Mouse (Mus musculus) urinary bladder, adult 2 months (tissue): ENCODE data around the gene Zfp978. TPM values are rescaled to one million over a fixed set of nuclear protein-coding genes. Genes with fewer than 3 reads are reported as not detected.
"Not testable (repeated sequence)": the region's sequence is repeated elsewhere in the genome, so short reads cannot be mapped to it uniquely, and the experiment has no call there.

ENCODE experiments used
- DNase-seq: peaks from one replicate; pipeline ENCODE4 v3.0.0; 2022; ENCODE audit warnings: low spot score
- polyA plus RNA-seq: library from polyadenylated mRNA; depleted of rRNA; stranded (reverse); fragments of >200 nt; gene quantifications from 2 replicates; pipeline ENCODE4 v1.2.3, GENCODE M21; 2012

The Zfp978 gene
- polyA plus RNA-seq, 1 experiment = not detected

DNA sequence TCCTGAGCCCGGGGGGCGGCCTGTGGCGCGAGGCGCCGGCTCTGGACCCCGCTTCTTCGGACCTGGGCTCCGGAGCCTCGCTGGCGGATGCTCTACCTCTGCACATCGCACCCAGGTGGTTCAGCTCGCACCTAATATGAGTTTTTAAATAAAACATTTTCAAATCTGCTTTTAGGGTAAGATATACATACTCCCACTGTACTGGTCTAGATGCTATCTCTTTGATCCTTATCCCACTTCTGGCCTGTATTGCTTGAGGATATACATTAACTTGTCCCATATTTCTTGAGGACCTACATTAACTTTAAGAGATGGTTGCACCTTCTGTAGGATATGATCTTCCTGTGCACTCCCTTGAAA is 46.3 kb downstream of the Zfp978 start:
- no peak for DNase-seq

DNA sequence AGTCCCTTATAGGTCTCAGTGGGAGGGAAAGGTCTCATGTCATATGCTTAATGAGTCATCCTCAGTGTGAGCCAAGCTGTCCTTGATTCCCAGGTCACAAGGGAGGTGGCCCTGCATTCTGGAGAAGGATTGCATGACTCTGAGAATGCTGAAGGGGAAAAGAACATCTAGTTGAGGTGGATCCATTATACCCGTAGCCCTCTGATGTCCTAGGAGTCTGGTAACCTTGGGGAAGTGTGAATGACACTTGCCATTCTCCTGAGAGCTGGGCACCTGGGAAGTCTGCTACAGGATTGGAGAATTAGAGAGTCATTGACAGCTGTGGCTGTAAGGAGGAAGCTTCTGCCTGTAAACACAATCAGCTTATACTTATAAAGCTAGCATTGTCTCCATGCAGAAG is 55.3 kb downstream of the Zfp978 start:
- DNase-seq = not testable (repeated sequence)

DNA sequence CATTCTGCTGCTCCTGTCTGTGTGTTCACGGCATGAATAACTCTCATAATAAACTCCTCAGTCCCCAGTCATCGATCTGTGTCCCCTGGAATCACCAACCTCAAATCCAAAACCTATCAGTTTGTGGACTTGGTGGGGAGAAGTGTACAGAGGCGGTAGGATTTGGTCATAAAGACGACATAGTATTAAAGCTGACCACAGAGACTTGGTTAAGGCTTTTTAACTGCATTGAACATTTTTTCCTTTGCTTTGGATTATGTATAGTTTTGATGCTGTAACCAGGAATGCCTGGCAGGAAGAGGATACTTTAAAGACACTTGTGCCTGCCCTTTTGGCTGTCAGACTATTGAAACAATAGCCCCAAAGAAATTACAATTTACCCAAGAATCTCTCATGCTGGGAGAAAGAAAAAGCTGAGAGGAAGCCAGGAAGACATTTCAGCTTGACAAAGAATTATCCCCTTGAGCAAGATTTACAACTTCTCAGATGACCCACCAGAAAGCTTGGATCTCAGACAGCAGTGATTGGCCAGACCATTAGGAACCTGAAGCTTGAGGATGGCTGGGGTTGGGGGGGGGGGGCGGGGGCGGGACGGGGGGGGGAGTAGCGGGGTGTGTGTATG is 56.2 kb downstream of the Zfp978 start:
- DNase-seq = no peak

DNA sequence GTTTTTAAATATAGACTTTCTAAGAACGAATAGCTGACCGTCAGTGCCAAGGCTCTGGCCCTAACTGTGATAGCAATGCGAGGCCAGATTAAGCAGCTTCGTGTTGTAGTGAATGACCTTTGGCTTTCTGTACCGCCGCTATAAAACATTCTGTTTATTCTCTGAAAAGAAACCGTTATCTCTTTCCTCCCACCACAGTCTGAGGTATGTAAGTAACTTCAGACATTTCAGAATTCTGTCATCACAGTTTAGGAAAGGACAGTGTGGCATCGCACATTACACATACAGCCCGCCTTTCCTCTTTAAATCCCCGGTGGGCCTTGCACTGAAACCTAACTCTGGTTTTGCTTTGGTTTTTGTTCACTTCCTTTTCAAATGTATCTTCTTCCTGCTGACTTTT is 56.8 kb downstream of the Zfp978 start:
- DNase-seq = no peak

- not testable (repeated sequence) for DNase-seq
Observed at GRCm38 (mm10) chr4:147418333-147418732, 57.2 kb downstream of the Zfp978 start.

GRCm38 (mm10) chr4:147419190-147419589 is 58.1 kb downstream of the Zfp978 start:
- not testable (repeated sequence) for DNase-seq

- not testable (repeated sequence) for DNase-seq
Observed at GRCm38 (mm10) chr4:147419756-147420590, 58.9 kb downstream of the Zfp978 start.

DNA sequence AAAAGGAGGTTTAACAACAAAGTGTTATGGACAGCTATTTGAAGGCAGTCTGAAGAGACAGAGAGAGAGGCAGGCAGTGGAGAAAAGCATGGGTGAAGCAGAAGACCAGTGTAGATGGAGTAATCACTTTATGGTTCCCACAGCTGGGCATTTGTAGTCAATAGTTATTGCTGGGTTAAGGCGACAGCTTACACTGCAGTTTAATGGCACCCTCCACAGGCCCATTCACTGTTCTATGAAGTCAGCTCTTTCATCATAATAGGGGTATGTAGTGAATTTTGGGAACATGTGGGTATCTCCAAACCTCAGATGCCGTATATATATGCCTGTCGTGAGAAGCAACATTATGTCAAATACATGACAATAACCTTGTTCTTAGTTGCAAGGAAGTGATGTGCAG is 59.7 kb downstream of the Zfp978 start:
- no peak for DNase-seq

DNA sequence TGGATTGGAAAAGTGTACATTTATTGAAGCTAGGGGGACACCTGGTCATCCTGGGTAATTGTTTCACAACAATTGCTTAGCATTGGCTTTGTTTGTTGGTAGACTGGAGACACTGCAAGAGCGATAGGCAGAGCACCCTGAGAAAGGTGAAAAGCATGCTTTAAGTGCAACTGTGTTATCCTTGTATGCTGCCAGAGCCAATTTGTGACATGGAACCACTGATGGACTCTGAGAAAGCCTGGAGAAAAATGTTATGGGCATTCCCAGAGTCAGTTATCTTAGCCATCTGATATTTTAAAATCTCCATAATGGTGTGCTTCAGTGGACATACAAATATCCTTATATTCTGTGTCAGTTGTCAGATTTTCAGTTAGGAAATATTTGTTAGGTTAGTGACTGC is 60.2 kb downstream of the Zfp978 start:
- DNase-seq = not testable (repeated sequence)

GRCm38 (mm10) chr4:147423140-147423539 is 62.0 kb downstream of the Zfp978 start:
- no peak for DNase-seq

DNA sequence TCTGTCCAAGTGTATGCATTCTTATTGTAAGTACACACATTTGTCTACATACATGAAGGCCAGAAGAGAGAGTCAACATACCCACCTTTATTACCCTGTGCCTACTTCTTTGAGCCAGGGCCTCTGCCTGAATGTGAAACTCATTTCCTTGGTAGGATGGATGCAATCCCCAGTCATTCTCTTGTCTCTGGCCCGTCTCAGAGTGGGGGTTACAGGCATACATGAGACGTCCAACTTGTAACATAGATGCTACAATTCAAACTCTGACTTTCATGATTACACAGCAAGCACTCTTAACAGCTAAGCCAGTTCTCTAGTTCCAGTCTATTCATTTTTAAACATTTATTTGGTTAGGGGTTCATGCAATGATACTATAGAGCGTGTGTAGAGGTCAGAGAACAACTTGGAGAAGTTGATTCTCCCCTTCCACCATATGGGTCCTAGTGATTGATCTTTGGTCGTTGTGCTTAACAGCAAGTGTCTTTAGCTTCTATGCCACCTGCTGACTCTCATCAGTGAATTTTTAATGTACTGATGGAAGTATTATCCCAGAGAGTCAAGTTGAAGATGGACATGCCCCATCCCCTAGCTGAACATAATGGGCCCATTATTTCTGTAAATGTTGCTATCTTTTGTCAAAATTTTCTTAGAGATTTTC is 62.7 kb downstream of the Zfp978 start:
- no peak for DNase-seq

GRCm38 (mm10) chr4:147424404-147424803 is 63.3 kb downstream of the Zfp978 start:
- DNase-seq = not testable (repeated sequence)

GRCm38 (mm10) chr4:147425615-147426347 is 64.7 kb downstream of the Zfp978 start:
- not testable (repeated sequence) for DNase-seq

- no peak for DNase-seq
Observed at GRCm38 (mm10) chr4:147430651-147431050, 69.5 kb downstream of the Zfp978 start.

GRCm38 (mm10) chr4:147431696-147432442 is 70.8 kb downstream of the Zfp978 start:
- not testable (repeated sequence) for DNase-seq

DNA sequence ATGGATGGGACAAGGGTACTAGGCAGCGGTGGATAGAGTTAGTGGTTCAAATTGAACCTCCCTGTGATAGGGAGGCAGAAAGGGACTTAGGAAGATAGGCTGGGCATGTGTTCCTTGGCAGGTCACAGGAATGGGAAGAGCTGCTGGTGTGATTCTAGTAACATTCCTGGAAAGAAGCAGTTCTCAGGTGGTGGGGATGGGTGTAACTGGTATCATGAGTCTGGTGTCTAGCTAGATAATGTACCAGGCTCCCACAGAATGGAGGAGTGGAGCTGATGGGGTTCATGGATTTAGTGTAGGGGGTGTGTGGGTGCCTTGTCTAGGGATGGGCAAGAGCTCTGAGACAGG is 71.3 kb downstream of the Zfp978 start:
- DNase-seq = no peak

GRCm38 (mm10) chr4:147433017-147433416 is 71.9 kb downstream of the Zfp978 start:
- DNase-seq = no peak

DNA sequence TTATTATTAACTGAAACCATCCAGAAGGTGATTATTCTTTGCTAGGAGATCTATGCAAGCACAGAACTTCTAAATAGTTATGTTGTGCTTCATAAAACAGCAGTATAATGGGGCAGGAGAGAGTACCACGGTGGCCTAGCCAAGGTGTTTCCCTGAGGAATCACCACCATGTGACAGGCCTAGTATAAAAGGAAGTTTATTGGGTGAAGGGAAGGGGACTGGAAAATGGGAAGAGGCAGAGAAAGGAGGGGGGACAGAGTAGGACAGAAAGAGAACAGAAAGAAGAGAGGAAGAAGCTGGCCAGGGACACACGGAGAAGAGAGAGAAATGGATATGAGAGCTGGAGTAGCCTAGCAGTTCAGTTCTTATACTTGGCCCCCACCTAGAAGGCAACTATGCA is 72.8 kb downstream of the Zfp978 start:
- DNase-seq = no peak
